Mouse (Mus musculus): Measurements from ENCODE around the gene Meiob. TPM values are rescaled to one million over a fixed set of nuclear protein-coding genes. Genes with fewer than 3 reads are reported as not detected.

Gene Meiob
- polyA plus RNA-seq (2014; fragmentation: Illumina TruSeq; extraction: RNeasy Lipid Tissue Mini Kit (QIAGEN cat#74804); ENCODE audit: low read depth, low replicate concordance), result 1.1 TPM

DNA sequence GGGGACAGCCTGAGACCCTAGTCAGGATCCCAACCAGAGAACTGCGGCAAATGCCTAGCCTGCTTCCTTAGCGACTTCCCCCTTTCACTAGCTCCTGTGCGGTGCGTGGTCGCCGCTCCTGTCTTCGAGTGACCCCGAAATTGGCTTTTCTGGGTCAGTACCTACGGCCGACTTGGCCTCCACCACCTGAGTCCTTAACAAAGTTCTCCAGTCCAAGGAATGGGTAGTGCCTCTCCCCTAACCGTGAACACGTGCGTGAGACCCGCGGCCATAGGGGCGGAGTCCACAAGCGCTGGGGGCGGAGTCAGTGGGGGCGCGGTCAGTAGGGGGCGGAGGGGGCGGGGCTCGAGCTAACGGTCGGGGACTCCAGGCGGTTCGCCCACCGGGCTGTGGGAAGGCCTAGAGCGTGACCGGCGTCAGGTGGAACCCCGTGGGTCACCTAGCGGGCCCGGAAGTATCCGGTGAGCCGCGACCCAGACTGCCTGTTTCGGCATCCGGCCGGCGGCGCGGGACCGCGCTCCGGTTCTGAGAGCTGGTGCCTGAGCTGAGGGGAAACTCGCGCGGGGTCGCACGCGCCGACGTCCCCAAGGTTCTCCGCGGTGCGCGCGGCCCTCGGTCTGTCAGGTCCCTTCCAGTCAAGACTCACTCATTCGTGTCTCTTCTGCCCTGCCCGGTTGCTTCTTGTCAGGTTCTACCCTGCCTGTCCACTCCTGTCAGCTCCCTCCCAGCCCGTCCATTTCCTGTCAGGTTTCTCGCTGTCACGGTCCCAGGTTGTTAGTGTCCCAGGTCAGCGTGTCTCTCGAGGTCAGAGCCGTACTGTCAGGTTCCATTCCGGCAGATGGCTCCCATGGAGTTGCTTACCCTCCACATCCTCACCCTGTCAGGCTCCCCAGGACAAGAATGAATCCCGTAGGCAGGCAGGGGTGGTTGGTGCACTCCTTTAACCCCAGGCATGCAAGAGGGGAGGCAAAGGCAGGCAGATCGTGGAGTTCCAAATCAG lies at the start of gene Meiob:
Gene Meiob, plus strand, starts transcription at position 338 of the 1,000 bp plus-strand sequence.

DNA sequence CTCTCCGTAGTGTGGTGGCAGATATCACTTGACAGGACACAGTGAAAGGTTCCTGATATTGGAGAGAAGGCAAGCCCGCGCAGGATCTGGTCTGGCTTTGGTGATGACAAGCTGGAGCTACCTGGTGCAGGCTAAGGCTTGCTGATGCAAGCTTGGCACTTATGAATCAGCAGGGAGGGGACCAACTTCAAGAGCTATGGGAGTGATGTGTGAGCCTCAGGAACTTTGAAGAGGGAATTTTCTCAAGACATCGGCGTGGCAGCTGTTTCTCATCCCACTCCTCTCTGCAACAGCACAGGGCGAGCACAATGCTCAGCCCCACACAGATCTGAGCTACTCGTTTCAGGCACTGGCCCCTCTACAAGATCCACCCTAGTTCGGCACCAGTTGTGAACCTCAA lies 35.8 kb downstream of the Meiob start, which contains the start of gene Hagh:
Gene Hagh, plus strand, starts transcription at position 302 of the 400 bp plus-strand sequence.

DNA sequence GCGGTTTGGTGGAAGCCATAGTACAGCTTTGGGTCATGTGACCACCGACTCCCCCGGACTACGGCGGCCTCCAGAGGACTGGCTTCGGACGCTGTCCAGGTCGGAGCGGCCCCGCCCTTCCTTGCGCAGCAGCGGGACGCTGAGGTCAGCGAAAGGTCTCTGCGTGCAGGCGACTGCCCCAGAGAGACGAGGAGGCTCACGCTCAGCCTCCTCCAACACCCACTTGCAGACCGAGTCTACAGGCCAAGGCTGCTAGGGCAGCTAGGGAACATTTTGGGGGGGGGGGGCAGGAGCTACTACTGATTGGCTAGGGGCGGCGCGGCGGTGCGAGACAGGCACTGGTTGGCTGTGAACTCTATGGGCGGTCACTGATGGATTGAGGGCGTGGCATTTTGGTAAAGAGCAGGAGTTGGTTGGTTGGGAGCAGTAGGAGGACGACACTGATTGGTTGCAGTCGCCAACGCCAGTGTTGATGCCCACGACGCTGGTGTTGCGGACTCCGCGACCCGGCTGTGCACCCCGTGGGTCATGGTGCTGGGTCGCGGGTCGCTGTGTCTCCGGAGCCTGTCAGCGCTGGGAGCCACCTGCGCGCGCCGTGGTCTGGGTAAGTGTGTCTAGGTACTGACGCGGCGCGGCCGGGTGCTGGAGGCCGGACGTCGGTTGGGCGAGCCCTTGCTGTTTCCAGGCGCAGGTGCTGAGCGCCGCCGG lies 46.1 kb downstream of the Meiob start, which contains the start of gene Fahd1:
Gene Fahd1, minus strand, starts transcription at position 300 of the 708 bp plus-strand sequence.

DNA sequence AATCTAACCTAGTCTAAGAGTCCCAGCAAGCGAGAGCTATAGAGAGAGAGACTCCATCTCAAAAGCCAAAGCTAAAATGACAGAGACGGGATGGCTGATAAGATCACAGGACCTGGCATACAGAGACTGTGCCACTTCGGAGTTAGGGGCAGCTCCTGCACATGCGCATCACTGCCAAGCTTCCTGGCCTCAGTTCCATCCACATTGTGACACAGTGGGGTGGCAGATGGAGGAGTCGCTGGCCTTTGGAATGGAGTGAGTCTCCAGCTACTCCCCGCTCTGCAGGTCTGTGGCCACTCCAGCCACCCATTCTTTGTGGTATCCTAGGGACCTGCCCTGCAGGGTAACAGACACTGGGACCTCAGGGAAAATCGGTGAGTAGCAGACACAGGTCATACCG lies 61.7 kb downstream of the Meiob start, which contains the start of gene Igfals:
Gene Igfals, plus strand, starts transcription at position 222 of the 400 bp plus-strand sequence.

DNA sequence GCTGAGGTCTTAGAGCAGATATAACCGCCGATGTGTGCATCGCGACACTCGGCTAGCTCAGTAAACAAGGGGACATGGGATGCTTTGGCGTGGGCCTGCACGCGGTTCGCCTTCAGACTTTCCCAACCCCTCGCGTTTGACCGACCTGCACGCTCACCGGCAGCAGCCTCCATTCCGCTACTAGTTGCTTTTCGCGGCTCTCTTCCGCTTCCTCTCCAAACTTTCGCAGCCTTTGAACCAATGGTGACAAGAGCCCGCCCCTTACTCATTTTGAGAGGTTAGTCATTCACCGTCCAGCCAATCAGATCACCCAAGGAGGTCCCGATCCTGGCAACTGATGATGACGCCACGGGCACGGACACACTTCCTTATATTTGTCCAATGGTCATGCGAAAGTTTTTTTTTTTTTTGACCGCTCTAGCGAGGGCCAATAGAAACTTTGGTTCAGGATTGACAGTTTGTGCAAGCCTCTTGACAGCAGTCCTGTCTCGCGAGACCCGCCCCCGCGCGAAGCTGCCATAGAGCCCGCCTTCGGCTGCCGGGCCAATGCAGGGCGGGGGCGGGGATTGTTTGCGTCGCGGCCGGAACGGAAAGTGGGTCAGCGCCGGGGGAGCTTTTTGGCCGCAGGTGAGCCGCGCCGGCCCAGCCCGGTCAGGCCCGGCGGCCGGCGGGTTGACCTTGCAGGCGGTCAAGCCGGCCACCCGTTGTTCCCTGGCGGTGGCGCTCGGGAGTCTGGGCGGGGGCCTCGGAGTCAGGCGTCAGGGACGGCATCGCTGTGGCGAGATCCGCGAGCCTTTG lies 82.2 kb downstream of the Meiob start, which contains the start of the genes Nubp2 and Spsb3:
Gene Nubp2, minus strand, starts transcription at position 216 of the 798 bp plus-strand sequence.
Gene Spsb3, plus strand, starts transcription at position 510 of the 798 bp plus-strand sequence.

Other genes starting within 250 kb of the Meiob start
- gene Tsc2, start 171.7 kb upstream of the Meiob start, polyA plus RNA-seq (2014; fragmentation: Illumina TruSeq; extraction: RNeasy Lipid Tissue Mini Kit (QIAGEN cat#74804); ENCODE audit: low read depth, low replicate concordance), result 71.7 TPM
- gene Nthl1, start 171.6 kb upstream of the Meiob start, polyA plus RNA-seq (2014; fragmentation: Illumina TruSeq; extraction: RNeasy Lipid Tissue Mini Kit (QIAGEN cat#74804); ENCODE audit: low read depth, low replicate concordance), result 10.0 TPM
- gene Slc9a3r2, start 154.0 kb upstream of the Meiob start, polyA plus RNA-seq (2014; fragmentation: Illumina TruSeq; extraction: RNeasy Lipid Tissue Mini Kit (QIAGEN cat#74804); ENCODE audit: low read depth, low replicate concordance), result 43.1 TPM
- not detected for gene Npw, start 145.8 kb upstream of the Meiob start, polyA plus RNA-seq (2014; fragmentation: Illumina TruSeq; extraction: RNeasy Lipid Tissue Mini Kit (QIAGEN cat#74804); ENCODE audit: low read depth, low replicate concordance)
- 33.7 TPM for gene Zfp598, start 134.6 kb upstream of the Meiob start, polyA plus RNA-seq (2014; fragmentation: Illumina TruSeq; extraction: RNeasy Lipid Tissue Mini Kit (QIAGEN cat#74804); ENCODE audit: low read depth, low replicate concordance)
- gene Syngr3, start 114.3 kb upstream of the Meiob start, polyA plus RNA-seq (2014; fragmentation: Illumina TruSeq; extraction: RNeasy Lipid Tissue Mini Kit (QIAGEN cat#74804); ENCODE audit: low read depth, low replicate concordance), result not detected
- 27.0 TPM for gene Gfer, start 108.1 kb upstream of the Meiob start, polyA plus RNA-seq (2014; fragmentation: Illumina TruSeq; extraction: RNeasy Lipid Tissue Mini Kit (QIAGEN cat#74804); ENCODE audit: low read depth, low replicate concordance)
- 4.2 TPM for gene Noxo1, start 108.1 kb upstream of the Meiob start, polyA plus RNA-seq (2014; fragmentation: Illumina TruSeq; extraction: RNeasy Lipid Tissue Mini Kit (QIAGEN cat#74804); ENCODE audit: low read depth, low replicate concordance)
- 20.3 TPM for gene Tbl3, start 96.6 kb upstream of the Meiob start, polyA plus RNA-seq (2014; fragmentation: Illumina TruSeq; extraction: RNeasy Lipid Tissue Mini Kit (QIAGEN cat#74804); ENCODE audit: low read depth, low replicate concordance)
- 8.2 TPM for gene Rnf151, start 86.2 kb upstream of the Meiob start, polyA plus RNA-seq (2014; fragmentation: Illumina TruSeq; extraction: RNeasy Lipid Tissue Mini Kit (QIAGEN cat#74804); ENCODE audit: low read depth, low replicate concordance)
- gene Rps2, start 86.2 kb upstream of the Meiob start, polyA plus RNA-seq (2014; fragmentation: Illumina TruSeq; extraction: RNeasy Lipid Tissue Mini Kit (QIAGEN cat#74804); ENCODE audit: low read depth, low replicate concordance), result 1,196 TPM
- 212 TPM for gene Ndufb10, start 79.8 kb upstream of the Meiob start, polyA plus RNA-seq (2014; fragmentation: Illumina TruSeq; extraction: RNeasy Lipid Tissue Mini Kit (QIAGEN cat#74804); ENCODE audit: low read depth, low replicate concordance)
- 44.8 TPM for gene Rpl3l, start 76.5 kb upstream of the Meiob start, polyA plus RNA-seq (2014; fragmentation: Illumina TruSeq; extraction: RNeasy Lipid Tissue Mini Kit (QIAGEN cat#74804); ENCODE audit: low read depth, low replicate concordance)
- gene Msrb1, start 67.6 kb upstream of the Meiob start, polyA plus RNA-seq (2014; fragmentation: Illumina TruSeq; extraction: RNeasy Lipid Tissue Mini Kit (QIAGEN cat#74804); ENCODE audit: low read depth, low replicate concordance), result 165 TPM
- gene Hs3st6, start 51.3 kb upstream of the Meiob start, polyA plus RNA-seq (2014; fragmentation: Illumina TruSeq; extraction: RNeasy Lipid Tissue Mini Kit (QIAGEN cat#74804); ENCODE audit: low read depth, low replicate concordance), result 22.6 TPM
- 75.0 TPM for gene Hagh, start 35.9 kb downstream of the Meiob start, polyA plus RNA-seq (2014; fragmentation: Illumina TruSeq; extraction: RNeasy Lipid Tissue Mini Kit (QIAGEN cat#74804); ENCODE audit: low read depth, low replicate concordance)
- gene Fahd1, start 46.1 kb downstream of the Meiob start, polyA plus RNA-seq (2014; fragmentation: Illumina TruSeq; extraction: RNeasy Lipid Tissue Mini Kit (QIAGEN cat#74804); ENCODE audit: low read depth, low replicate concordance), result 15.6 TPM
- 11.6 TPM for gene Igfals, start 61.7 kb downstream of the Meiob start, polyA plus RNA-seq (2014; fragmentation: Illumina TruSeq; extraction: RNeasy Lipid Tissue Mini Kit (QIAGEN cat#74804); ENCODE audit: low read depth, low replicate concordance)
- gene Nubp2, start 82.1 kb downstream of the Meiob start, polyA plus RNA-seq (2014; fragmentation: Illumina TruSeq; extraction: RNeasy Lipid Tissue Mini Kit (QIAGEN cat#74804); ENCODE audit: low read depth, low replicate concordance), result 38.1 TPM
- gene Spsb3, start 82.4 kb downstream of the Meiob start, polyA plus RNA-seq (2014; fragmentation: Illumina TruSeq; extraction: RNeasy Lipid Tissue Mini Kit (QIAGEN cat#74804); ENCODE audit: low read depth, low replicate concordance), result 33.3 TPM
- gene Eme2, start 90.8 kb downstream of the Meiob start, polyA plus RNA-seq (2014; fragmentation: Illumina TruSeq; extraction: RNeasy Lipid Tissue Mini Kit (QIAGEN cat#74804); ENCODE audit: low read depth, low replicate concordance), result 35.3 TPM
- 79.8 TPM for gene Mrps34, start 90.8 kb downstream of the Meiob start, polyA plus RNA-seq (2014; fragmentation: Illumina TruSeq; extraction: RNeasy Lipid Tissue Mini Kit (QIAGEN cat#74804); ENCODE audit: low read depth, low replicate concordance)
- 52.6 TPM for gene Nme3, start 92.2 kb downstream of the Meiob start, polyA plus RNA-seq (2014; fragmentation: Illumina TruSeq; extraction: RNeasy Lipid Tissue Mini Kit (QIAGEN cat#74804); ENCODE audit: low read depth, low replicate concordance)
- 54.7 TPM for gene Mapk8ip3, start 132.7 kb downstream of the Meiob start, polyA plus RNA-seq (2014; fragmentation: Illumina TruSeq; extraction: RNeasy Lipid Tissue Mini Kit (QIAGEN cat#74804); ENCODE audit: low read depth, low replicate concordance)
- 49.4 TPM for gene Jpt2, start 156.4 kb downstream of the Meiob start, polyA plus RNA-seq (2014; fragmentation: Illumina TruSeq; extraction: RNeasy Lipid Tissue Mini Kit (QIAGEN cat#74804); ENCODE audit: low read depth, low replicate concordance)
- 15.0 TPM for gene Cramp1l, start 211.5 kb downstream of the Meiob start, polyA plus RNA-seq (2014; fragmentation: Illumina TruSeq; extraction: RNeasy Lipid Tissue Mini Kit (QIAGEN cat#74804); ENCODE audit: low read depth, low replicate concordance)
- 18.5 TPM for gene Ift140, start 211.8 kb downstream of the Meiob start, polyA plus RNA-seq (2014; fragmentation: Illumina TruSeq; extraction: RNeasy Lipid Tissue Mini Kit (QIAGEN cat#74804); ENCODE audit: low read depth, low replicate concordance)